Mouse (Mus musculus): ENCODE results near the gene Kantr.
"Not testable (repeated sequence)": the region's sequence is repeated elsewhere in the genome, so short reads cannot be mapped to it uniquely, and the experiment has no call there.

Kantr gene

GRCm38 (mm10) chrX:152326996-152327688, at the start of gene Kantr:
TSS of gene Kantr (minus strand) at chrX:152327495.
- peak; percentile 66 for DNase-seq (ENCODE audit: low spot score)

GRCm38 (mm10) chrX:152368397-152369273, 41.3 kb upstream of the Kantr start, which contains the start of gene Gpr173:
TSS of gene Gpr173 (minus strand) at chrX:152368704.
- DNase-seq (ENCODE audit: low spot score), result no peak

GRCm38 (mm10) chrX:152368054-152368396, 40.7 kb upstream of the Kantr start:
- no peak for DNase-seq (ENCODE audit: low spot score)

- DNase-seq (ENCODE audit: low spot score), result no peak
Observed at GRCm38 (mm10) chrX:152366418-152366817, 39.1 kb upstream of the Kantr start.

GRCm38 (mm10) chrX:152352553-152353153, 25.4 kb upstream of the Kantr start:
- peak; percentile 7 for DNase-seq (ENCODE audit: low spot score)

GRCm38 (mm10) chrX:152347041-152347440, 19.7 kb upstream of the Kantr start:
- DNase-seq (ENCODE audit: low spot score), result no peak

GRCm38 (mm10) chrX:152346587-152346986, 19.3 kb upstream of the Kantr start:
- DNase-seq (ENCODE audit: low spot score), result no peak

GRCm38 (mm10) chrX:152342903-152343302, 15.6 kb upstream of the Kantr start:
- DNase-seq (ENCODE audit: low spot score), result no peak

- DNase-seq (ENCODE audit: low spot score), result peak; percentile 78
Observed at GRCm38 (mm10) chrX:152342358-152342901, 15.1 kb upstream of the Kantr start, which contains the start of gene Tspyl2. TSS of gene Tspyl2 (minus strand) at chrX:152342425.

- DNase-seq (ENCODE audit: low spot score), result no peak
Observed at GRCm38 (mm10) chrX:152341496-152341895, 14.2 kb upstream of the Kantr start.

GRCm38 (mm10) chrX:152336546-152337332, 9.4 kb upstream of the Kantr start:
- peak; percentile 54 for DNase-seq (ENCODE audit: low spot score)

- not testable (repeated sequence) for DNase-seq (ENCODE audit: low spot score)
Observed at GRCm38 (mm10) chrX:152336123-152336522, 8.8 kb upstream of the Kantr start.

- DNase-seq (ENCODE audit: low spot score), result not testable (repeated sequence)
Observed at GRCm38 (mm10) chrX:152329400-152329799, 2.1 kb upstream of the Kantr start.

- DNase-seq (ENCODE audit: low spot score), result no peak
Observed at GRCm38 (mm10) chrX:152327689-152328052, 376 bp upstream of the Kantr start.

- peak; percentile 10 for DNase-seq (ENCODE audit: low spot score)
Observed at GRCm38 (mm10) chrX:152323584-152323983, 3.7 kb downstream of the Kantr start.

GRCm38 (mm10) chrX:152322776-152323175, 4.5 kb downstream of the Kantr start:
- DNase-seq (ENCODE audit: low spot score), result no peak

- no peak for DNase-seq (ENCODE audit: low spot score)
Observed at GRCm38 (mm10) chrX:152320535-152320934, 6.8 kb downstream of the Kantr start.

- DNase-seq (ENCODE audit: low spot score), result peak; percentile 43
Observed at GRCm38 (mm10) chrX:152307942-152308341, 19.4 kb downstream of the Kantr start.

- DNase-seq (ENCODE audit: low spot score), result peak; percentile 40
Observed at GRCm38 (mm10) chrX:152307371-152307770, 19.9 kb downstream of the Kantr start.

GRCm38 (mm10) chrX:152306224-152306623, 21.1 kb downstream of the Kantr start:
- DNase-seq (ENCODE audit: low spot score), result no peak

- not testable (repeated sequence) for DNase-seq (ENCODE audit: low spot score)
Observed at GRCm38 (mm10) chrX:152287026-152287425, 40.3 kb downstream of the Kantr start.

- DNase-seq (ENCODE audit: low spot score), result no peak
Observed at GRCm38 (mm10) chrX:152284746-152285145, 42.5 kb downstream of the Kantr start.
